Mouse (Mus musculus) layer of hippocampus, postnatal 14 days (tissue): ENCODE data around the gene Tapbpl. TPM values are rescaled to one million over a fixed set of nuclear protein-coding genes. Genes with fewer than 3 reads are reported as not detected.

Experiments used
- DNase-seq, 2 experiments: peaks; one replicate each; pipeline ENCODE4 v3.0.0; 2021 to 2022; ENCODE audit warnings: low spot score in 2 of 2, mixed read lengths in 1 of 2
- total RNA-seq, 2 experiments: library from RNA; stranded (reverse); gene quantifications; 2 replicates each; pipeline ENCODE4 v1.2.3; 2021

The Tapbpl gene
- total RNA-seq, 2 experiments from 2014 or later: 2.9 to 3.1 TPM

GRCm38 (mm10) chr6:125241566-125241965 lies 9.9 kb upstream of the Tapbpl start:
- no peak for DNase-seq

DNA sequence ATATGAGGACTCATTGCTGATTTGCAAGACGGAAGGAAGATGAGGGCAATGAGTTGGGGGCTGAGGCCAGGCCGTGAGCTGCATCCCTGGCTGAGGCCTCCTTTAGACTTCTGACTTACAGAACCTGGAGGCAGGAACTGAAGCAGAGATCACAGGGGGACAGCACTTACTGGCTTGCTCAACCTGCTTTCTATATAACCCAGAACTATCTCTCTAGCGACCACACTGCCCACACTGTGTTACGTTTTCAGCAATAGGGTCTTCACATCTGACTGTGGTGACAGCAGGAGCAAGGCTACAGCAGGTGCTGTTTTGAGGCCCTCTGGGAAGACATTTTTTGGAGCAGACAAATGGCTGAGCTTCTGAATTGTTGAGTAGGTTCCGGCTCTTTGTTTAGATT lies 9.0 kb upstream of the Tapbpl start:
- no peak for DNase-seq

GRCm38 (mm10) chr6:125239547-125239946 lies 7.9 kb upstream of the Tapbpl start:
- no peak for DNase-seq

- no peak for DNase-seq
Measured at GRCm38 (mm10) chr6:125238396-125238795, 6.7 kb upstream of the Tapbpl start.

DNA sequence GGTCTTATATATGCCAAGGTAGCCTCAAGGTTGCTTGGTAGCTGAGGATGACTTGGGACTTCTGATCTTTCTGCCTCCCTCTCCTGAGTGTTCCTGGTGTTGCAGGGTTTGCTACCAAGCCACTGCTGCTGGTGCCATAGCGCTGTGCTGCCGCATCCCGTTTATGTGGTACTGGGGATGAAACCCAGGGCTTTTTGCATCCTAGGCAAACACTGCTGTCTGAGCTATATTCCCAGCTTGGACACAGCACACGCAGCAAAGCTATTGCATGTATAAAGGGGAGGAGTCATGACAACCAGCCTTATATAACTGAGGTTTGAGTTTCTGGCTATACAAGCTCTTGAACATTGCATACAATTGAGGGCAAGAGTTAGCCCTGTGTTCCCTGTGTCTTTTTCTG lies 5.8 kb upstream of the Tapbpl start:
- DNase-seq: no peak

DNA sequence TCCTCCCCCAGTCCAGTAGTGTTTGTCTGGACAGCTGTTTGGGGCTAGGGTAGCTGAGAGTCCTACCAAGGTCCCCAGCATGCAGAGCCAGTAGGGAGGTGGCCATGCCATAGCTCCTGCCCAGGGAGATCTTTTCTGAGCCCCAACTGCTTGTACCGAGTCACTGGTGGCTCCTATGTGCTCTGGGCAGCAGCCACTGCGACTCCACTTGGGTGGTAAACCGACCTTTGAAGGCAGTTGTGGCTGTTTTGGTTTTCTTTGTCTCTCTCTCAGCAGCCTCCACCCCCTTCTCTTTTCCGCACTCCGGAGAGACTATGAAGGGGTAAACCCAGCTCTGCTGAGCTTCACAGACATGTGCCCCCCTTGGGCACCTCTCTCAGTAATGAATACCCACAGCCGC lies 5.1 kb upstream of the Tapbpl start, which contains the start of gene Cd27:
TSS of gene Cd27 (minus strand) at position 229 of the 400 bp plus-strand sequence.
- DNase-seq: no peak

DNA sequence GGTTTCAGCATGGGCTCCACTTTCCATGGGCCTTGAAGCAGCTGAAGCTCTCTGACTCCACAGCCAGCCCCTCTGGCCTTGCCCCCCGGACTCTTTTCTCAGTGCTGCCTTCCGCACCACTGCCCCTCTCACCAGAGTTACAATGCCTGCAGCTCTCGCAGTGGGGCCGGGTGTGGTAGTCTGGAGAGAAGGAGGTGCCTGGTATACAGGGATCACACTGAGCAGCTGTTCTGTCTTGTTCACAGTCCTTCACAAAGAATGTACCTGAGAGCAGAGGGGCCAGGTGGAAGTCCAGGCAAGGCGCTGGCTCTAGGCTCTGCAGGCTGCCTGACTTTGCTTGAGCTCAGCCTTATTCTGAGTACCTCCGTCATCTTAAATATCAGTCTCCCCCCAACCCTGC lies 4.7 kb upstream of the Tapbpl start:
- no peak for DNase-seq

DNA sequence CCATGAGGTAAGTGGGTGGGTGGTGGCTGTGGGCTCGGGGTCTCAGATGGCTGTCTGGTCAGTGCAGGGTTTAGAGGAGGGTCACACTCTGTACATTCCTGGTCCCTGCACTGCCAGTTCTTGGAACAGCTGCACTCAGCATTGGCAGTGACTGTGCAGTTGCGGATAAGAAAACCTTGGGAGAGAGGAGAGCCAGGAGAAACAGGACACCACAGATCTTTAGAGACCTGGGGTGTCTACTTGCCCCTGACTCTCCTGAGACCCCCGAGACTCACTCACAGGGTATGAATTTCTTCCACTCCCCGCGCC lies 2.8 kb upstream of the Tapbpl start:
- no peak for DNase-seq

DNA sequence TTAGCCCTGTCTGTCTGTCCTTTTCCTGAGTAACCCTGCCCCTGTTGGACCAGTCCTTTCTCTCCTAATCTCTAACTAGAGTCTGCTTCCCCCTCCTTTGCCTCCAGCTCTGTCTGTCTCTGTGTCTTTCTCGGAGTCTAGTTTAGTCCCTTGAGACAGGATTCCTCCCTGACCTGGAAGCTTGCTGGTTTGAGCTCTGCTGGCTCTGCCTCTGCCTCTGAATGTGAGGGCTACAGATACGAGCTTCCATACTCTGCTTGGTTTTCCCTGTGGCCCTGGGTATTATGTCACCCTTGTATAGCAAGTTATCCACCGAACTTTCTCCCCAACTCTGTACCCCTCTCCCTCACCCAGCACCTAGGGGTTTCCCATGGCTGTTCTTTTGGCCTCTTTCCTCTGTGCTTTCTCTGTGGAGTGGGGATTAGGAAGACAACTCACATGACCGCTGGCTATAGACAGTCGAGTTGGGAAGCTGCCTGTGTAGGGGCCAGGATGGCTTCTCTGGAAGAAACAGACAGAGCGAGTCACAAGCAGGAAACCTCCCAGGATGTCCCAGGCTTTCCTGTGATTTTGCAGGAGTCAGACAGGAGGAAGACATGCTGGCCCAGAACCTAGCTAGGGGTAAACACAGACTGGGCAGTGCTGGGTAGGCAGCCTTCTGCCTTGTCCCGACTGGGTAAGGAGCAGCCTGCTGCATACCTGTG lies 2.3 kb upstream of the Tapbpl start:
- no peak for DNase-seq

GRCm38 (mm10) chr6:125232516-125232915 lies 856 bp upstream of the Tapbpl start:
- DNase-seq: no peak

- no peak for DNase-seq
Measured at GRCm38 (mm10) chr6:125232045-125232437, 381 bp upstream of the Tapbpl start.

GRCm38 (mm10) chr6:125230571-125230970 lies 1.1 kb downstream of the Tapbpl start:
- no peak for DNase-seq

- DNase-seq: no peak
Measured at GRCm38 (mm10) chr6:125225518-125226115, 6.0 kb downstream of the Tapbpl start.

DNA sequence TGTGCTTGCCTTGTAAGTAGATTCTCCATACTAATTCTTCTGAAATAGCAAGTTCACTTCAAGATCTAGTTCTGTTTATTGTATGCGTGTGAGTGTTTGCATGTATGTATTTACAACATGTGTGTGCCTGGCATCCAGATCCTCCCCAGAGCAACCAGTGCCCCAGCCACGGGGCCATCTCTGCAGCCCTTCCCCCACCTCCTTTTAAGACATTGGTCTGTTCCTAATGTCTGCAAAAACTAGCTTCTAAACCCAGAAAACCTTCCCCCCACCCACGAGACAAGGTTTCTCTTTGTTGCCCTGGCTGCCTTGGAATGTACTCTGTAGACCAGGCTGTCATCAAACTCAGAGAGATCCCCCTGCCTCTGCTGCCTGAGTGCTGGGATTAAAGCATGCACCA lies 9.1 kb downstream of the Tapbpl start:
- no peak for DNase-seq

DNA sequence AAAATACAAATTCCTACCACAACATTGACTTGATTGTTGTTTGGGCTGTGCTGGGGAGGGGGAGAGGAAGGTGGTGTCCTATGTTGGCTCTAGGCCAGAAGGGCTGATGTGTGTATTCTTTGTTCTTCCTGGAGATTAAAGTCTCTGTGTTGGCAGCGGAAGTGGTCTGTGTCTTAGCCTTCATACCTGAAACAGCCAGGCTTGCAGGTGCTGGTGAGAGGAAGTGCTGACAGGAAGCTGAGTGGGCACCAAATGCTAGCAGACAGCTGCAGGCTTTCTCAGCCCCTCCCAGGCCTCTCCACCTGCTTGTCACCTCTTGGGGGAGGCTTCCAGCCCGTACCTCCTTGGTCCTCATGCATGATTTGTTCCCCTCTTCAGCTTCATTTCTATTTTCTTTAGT lies 9.5 kb downstream of the Tapbpl start:
- no peak for DNase-seq

GRCm38 (mm10) chr6:125221115-125221745 lies 10.4 kb downstream of the Tapbpl start:
- DNase-seq: no peak

GRCm38 (mm10) chr6:125218963-125219362 lies 12.7 kb downstream of the Tapbpl start:
- DNase-seq: peak; percentile 53 to 69

GRCm38 (mm10) chr6:125217899-125218298 lies 13.8 kb downstream of the Tapbpl start:
- DNase-seq: peak in 1 of 2 experiments; percentile 63

DNA sequence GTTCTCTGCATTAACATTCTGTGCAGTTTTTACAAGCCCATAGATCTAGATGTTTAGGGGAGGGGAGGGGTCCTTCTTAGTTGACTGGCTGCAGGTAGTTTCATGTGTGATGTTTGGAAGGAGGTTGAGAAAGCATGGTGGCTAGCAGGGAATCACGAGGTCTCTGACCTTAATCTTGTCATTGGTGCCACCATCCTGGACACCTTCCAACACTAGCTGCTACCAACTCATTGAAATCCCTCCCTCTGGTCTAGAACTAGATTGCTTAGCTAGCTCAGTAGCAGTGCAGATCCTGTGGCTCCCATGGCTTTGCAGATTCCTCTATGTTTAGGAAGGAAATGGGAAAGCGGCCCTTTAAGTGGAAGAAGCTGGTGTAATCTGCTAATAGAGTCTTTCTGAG lies 14.8 kb downstream of the Tapbpl start:
- no peak for DNase-seq

DNA sequence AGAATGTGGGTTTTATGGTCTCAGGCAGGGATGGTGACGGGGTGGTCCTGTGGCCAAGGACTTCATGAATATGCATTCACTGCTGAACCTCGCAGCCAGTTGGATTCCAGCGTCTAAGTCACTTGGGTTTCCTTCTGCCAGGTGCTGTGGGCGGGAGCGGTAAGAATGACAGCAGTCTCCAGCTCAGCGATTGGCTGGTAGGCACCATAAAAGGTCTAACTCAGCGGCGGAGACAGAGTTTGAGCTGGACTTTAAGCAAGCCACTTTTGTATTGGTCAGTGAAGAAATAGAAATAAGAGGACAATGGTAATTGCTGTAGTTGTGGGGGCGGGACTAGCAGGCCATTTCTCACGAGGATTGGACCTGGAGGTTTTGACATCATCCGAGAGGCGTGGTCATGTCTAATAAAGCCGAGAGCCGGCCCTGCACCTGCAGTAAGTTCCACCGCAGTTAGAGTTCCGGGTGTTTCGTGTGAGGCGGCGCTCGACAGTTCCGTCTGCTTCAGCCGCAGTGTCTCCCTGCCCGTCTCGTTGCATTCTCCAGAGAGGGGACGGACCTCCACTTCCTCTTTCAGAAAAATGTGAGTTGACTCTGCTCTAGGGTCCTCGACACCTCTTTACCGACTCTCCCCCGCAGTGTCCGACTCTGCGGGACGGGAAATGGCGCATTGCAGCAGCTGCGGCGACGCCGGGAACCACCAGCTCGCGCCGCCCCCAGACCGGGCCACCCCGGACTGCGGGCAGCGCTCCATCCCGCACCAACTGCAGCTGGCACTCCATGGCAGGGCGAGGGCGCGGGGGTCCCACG lies 16.3 kb downstream of the Tapbpl start, which contains the start of gene Vamp1:
TSS of gene Vamp1 (plus strand) at position 404 of the 807 bp plus-strand sequence.
- DNase-seq: peak; percentile 90 to 98

DNA sequence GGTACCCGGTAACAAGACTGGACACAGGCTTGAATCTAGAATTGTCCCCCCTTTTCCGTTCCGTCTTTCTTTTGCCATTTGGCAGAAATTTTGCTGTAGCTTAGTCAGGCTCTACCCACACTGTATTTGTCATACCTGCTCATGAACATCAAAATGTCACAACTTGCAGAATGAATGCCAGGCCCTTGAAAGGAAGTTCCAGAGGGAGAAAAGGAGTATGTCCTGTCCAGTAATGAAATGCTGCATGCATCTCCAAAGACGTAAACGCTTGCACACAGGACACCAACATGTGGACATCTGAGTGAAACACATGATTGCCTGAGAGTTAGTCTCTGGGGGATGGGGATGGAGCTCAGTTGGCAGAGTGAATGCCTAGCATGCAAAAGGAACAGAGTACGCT lies 17.9 kb downstream of the Tapbpl start:
- no peak for DNase-seq

DNA sequence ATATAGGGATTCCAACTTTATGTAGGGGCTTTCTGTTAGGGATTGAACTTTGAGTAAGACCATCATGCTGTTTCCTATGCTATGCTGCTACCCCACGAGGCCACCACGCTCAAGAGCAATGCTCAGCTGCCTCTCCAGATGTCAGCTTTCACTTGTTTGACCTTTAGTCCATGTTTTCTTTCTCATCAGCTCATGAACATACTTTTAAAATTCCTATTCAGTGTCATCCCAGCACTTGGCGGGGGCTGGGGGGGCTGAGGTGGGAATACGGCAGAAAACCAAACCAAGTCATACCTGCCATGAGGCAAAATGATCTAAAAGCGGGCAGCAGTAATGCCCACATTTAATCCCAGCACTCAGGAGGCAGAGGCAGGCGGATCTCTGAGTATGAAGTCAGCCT lies 18.5 kb downstream of the Tapbpl start:
- no peak for DNase-seq
